Mouse (Mus musculus) lung, embryonic 14.5 days (tissue): ENCODE measurements around the gene Tmem38a. TPM values are rescaled to one million over a fixed set of nuclear protein-coding genes. Genes with fewer than 3 reads are reported as not detected.
A peak's percentile ranks its signal among the peaks of the same experiment; 100 is the strongest.

Source experiments
- ATAC-seq: fragments of 200-750 bp; cut with Nextera tagmentation; 2 replicates; pipeline ENCODE4 v1.8.0; 2017; ENCODE audit warnings: mild to moderate bottlenecking, moderate TSS enrichment, moderate library complexity; ENCODE audit not compliant: insufficient read depth
- DNase-seq: peaks from one replicate; pipeline ENCODE4 v3.0.0-alpha.2; 2015
- H3K27ac ChIP-seq: fragments of 300-500 bp; sonication (generic); 2 replicates; pipeline ENCODE4 v1.5.1; 2014; ENCODE audit warnings: low read depth, mild to moderate bottlenecking, moderate library complexity
- H3K27me3 ChIP-seq: fragments of 300-500 bp; sonication (generic); 2 replicates; pipeline ENCODE4 v1.6.1; 2014; ENCODE audit warnings: low read length, control low read depth; ENCODE audit not compliant: insufficient read depth
- H3K36me3 ChIP-seq: fragments of 300-500 bp; sonication (generic); 2 replicates; pipeline ENCODE4 v1.6.1; 2014; ENCODE audit warnings: control low read depth; ENCODE audit not compliant: insufficient read depth
- H3K4me1 ChIP-seq: fragments of 300-500 bp; sonication (generic); 2 replicates; pipeline ENCODE4 v1.6.1; 2014; ENCODE audit warnings: antibody characterized with exemption, control low read depth; ENCODE audit not compliant: insufficient read depth
- H3K4me2 ChIP-seq: fragments of 300-500 bp; sonication (generic); 2 replicates; pipeline ENCODE4 v1.6.1; 2014; ENCODE audit warnings: mild to moderate bottlenecking
- H3K4me3 ChIP-seq: fragments of 300-500 bp; sonication (generic); 2 replicates; pipeline ENCODE4 v1.5.1; 2014; ENCODE audit warnings: low read depth, low read length
- H3K9ac ChIP-seq: fragments of 300-500 bp; sonication (generic); 2 replicates; pipeline ENCODE4 v1.6.1; 2014
- H3K9me3 ChIP-seq: fragments of 300-500 bp; sonication (generic); 2 replicates; pipeline ENCODE4 v1.6.1; 2016; ENCODE audit warnings: low read depth, low read length, control low read depth
- CTCF ChIP-seq: IDR thresholded peaks from 2 replicates; pipeline ENCODE4 v1.5.1; 2016; ENCODE audit warnings: antibody characterized with exemption, low read depth
- WGBS: fragments of 180-500 bp; shearing (Covaris S2); extraction: QIAGEN DNeasy Blood & Tissue Kit; methylation state at CpG from one replicate; pipeline ENCODE4 v1.1.7; 2014; 5-methylcytosine and 5-hydroxymethylcytosine counted together
- polyA plus RNA-seq: library from polyadenylated mRNA; unstranded; fragments of >200 nt; fragmentation: Nextera tagmentation; extraction: Ambion mirVana; gene quantifications from 2 replicates; pipeline ENCODE4 v1.2.1, GENCODE M21; 2014

The Tmem38a gene
- polyA plus RNA-seq = 12.7 and 18.3 TPM in 2 replicates

- under 1% methylated on average over 45 of the region's 45 CpGs for WGBS
- no peak for TF ChIP-seq CTCF
- ATAC-seq (peak; percentile 41), DNase-seq (peak; percentile 84)
- H3K9me3 ChIP-seq = no peaks in the 10 kb centered on the region
- peaks cover 30% of the 10 kb centered on the region for H3K36me3 ChIP-seq
- no peaks in the 10 kb centered on the region for H3K27me3 ChIP-seq
- H3K4me2 ChIP-seq = peak within 1 kb of the TSS; percentile 95
- peak within 1 kb of the TSS; percentile 65 for H3K4me3 ChIP-seq
- peak within 1 kb of the TSS; percentile 70 for H3K9ac ChIP-seq
- H3K4me1 ChIP-seq = peaks cover 7% of the 10 kb centered on the region; the same call in 1 of the 2 replicates
- peak within 1 kb of the TSS; percentile 99 for H3K27ac ChIP-seq
Measured at GRCm38 (mm10) chr8:72571611-72572473, at the start of gene Tmem38a. Gene Tmem38a (plus strand): TSS chr8:72572055.

GRCm38 (mm10) chr8:72532103-72532502, 39.8 kb upstream of the Tmem38a start:
- H3K9me3 ChIP-seq = no peaks in the 10 kb centered on the region
- H3K4me2 ChIP-seq = no peak overlapping the region
- H3K4me3 ChIP-seq = no peak overlapping the region
- WGBS = 96% methylated on average over 1 of the region's 1 CpGs
- H3K27ac ChIP-seq = no peak overlapping the region
- DNase-seq (no peak), ATAC-seq (no peak)
- H3K36me3 ChIP-seq = no peaks in the 10 kb centered on the region
- no peaks in the 10 kb centered on the region for H3K4me1 ChIP-seq
- TF ChIP-seq CTCF = no peak
- no peaks in the 10 kb centered on the region for H3K27me3 ChIP-seq
- H3K9ac ChIP-seq = no peak overlapping the region

GRCm38 (mm10) chr8:72534888-72535287, 37.0 kb upstream of the Tmem38a start:
- Histone ChIP-seq H3K4me2 (no peak overlapping the region), H3K36me3 (no peaks in the 10 kb centered on the region), H3K9ac (no peak overlapping the region), H3K27me3 (no peaks in the 10 kb centered on the region), H3K27ac (no peak overlapping the region), H3K9me3 (no peaks in the 10 kb centered on the region), H3K4me1 (no peaks in the 10 kb centered on the region), H3K4me3 (no peak overlapping the region)
- no peak for ATAC-seq
- WGBS = 97% methylated on average over 3 of the region's 3 CpGs
- no peak for TF ChIP-seq CTCF
- no peak for DNase-seq

GRCm38 (mm10) chr8:72539234-72539633, 32.6 kb upstream of the Tmem38a start:
- H3K4me1 ChIP-seq = no peaks in the 10 kb centered on the region
- H3K27me3 ChIP-seq = no peaks in the 10 kb centered on the region
- H3K4me2 ChIP-seq = no peak overlapping the region
- TF ChIP-seq CTCF = no peak; the same call in 1 of the 2 replicates
- no peaks in the 10 kb centered on the region for H3K9me3 ChIP-seq
- no peak for ATAC-seq
- no peak overlapping the region for H3K27ac ChIP-seq
- H3K36me3 ChIP-seq = peaks cover 7% of the 10 kb centered on the region
- H3K4me3 ChIP-seq = no peak overlapping the region
- no peak overlapping the region for H3K9ac ChIP-seq
- DNase-seq = no peak

- H3K4me1 ChIP-seq = no peaks in the 10 kb centered on the region
- peak; percentile 0; the same call in 1 of the 2 replicates for ATAC-seq
- H3K27ac ChIP-seq = peak overlapping the region; percentile 69
- H3K36me3 ChIP-seq = peaks cover 15% of the 10 kb centered on the region
- WGBS = 2% methylated on average over 27 of the region's 27 CpGs
- H3K9ac ChIP-seq = peak overlapping the region; percentile 96
- no peak for TF ChIP-seq CTCF
- peak; percentile 16 for DNase-seq
- no peaks in the 10 kb centered on the region for H3K9me3 ChIP-seq
- peak overlapping the region; percentile 72 for H3K4me2 ChIP-seq
- peak overlapping the region; percentile 98 for H3K4me3 ChIP-seq
- no peaks in the 10 kb centered on the region for H3K27me3 ChIP-seq
Measured at GRCm38 (mm10) chr8:72547122-72547801, 24.6 kb upstream of the Tmem38a start.

GRCm38 (mm10) chr8:72547802-72548643, 23.8 kb upstream of the Tmem38a start, which contains the start of gene Med26:
Gene Med26 (minus strand): TSS chr8:72548270.
- peak; percentile 38 for TF ChIP-seq CTCF
- DNase-seq (peak; percentile 100), ATAC-seq (peak; percentile 94)
- H3K27ac ChIP-seq = peak within 1 kb of the TSS; percentile 94
- no peaks in the 10 kb centered on the region for H3K27me3 ChIP-seq
- peak within 1 kb of the TSS; percentile 98 for H3K4me3 ChIP-seq
- H3K36me3 ChIP-seq = peaks cover 15% of the 10 kb centered on the region
- peak within 1 kb of the TSS; percentile 72 for H3K4me2 ChIP-seq
- H3K9ac ChIP-seq = peak within 1 kb of the TSS; percentile 96
- H3K9me3 ChIP-seq = no peaks in the 10 kb centered on the region
- WGBS = under 1% methylated on average over 92 of the region's 92 CpGs
- no peaks in the 10 kb centered on the region for H3K4me1 ChIP-seq
